Mouse (Mus musculus): ENCODE results near the gene Dbndd2.

- TF ChIP-seq CTCF (conservative IDR thresholded peaks at IDR 0.05; ENCODE audit: low read length) = no peak
- TF ChIP-seq POU5F1 (IDR thresholded peaks at IDR 0.05; ENCODE audit: borderline replicate concordance, low read length) = no peak
- no peak for TF ChIP-seq NANOG (IDR thresholded peaks at IDR 0.05; ENCODE audit: borderline replicate concordance, low read length)
These were observed 19.1 kb upstream of the Dbndd2 start for GRCm38 (mm10) chr2:164466787-164467186.
